ENCODE assay signal across 18 mouse cellular contexts in genomic region chr3:85184151-85184550, GRCm38 (mm10).
"Had no signal": no experiment of that assay in that cellular context is flagged by ENCODE, and none has a peak within 500 bp of the region (broad histone marks: within the 10 kb centered on the region; RNA-seq: fewer than 3 reads in every experiment).

No protein-coding gene starts in this region.

- H3K4me1 ChIP-seq: liver, embryonic 15.5 days had no signal

- H3K9ac ChIP-seq: hindbrain, embryonic 15.5 days; liver, embryonic 15.5 days; neural tube, embryonic 15.5 days had no signal

- H3K36me3 ChIP-seq: hindbrain, embryonic 15.5 days; liver, embryonic 15.5 days; neural tube, embryonic 15.5 days had no signal

- H3K4me3 ChIP-seq: hindbrain, embryonic 15.5 days; liver, embryonic 15.5 days; myocyte; neural tube, embryonic 15.5 days had no signal

- DNase-seq: kidney, adult 9 months; kidney, postnatal 14 days; layer of hippocampus, adult 9-11 months; left cerebral cortex, postnatal 4 days; lung, adult 2 months; lung, postnatal 36 days; midbrain, embryonic 14.5 days; right cerebral cortex, adult 18-20 months; right cerebral cortex, postnatal 4 days; spleen, adult 18-20 months; thymus, adult 2 months; thymus, postnatal 25 days had no signal

- ATAC-seq: intestine, embryonic 16.5 days had no signal

- H3K4me2 ChIP-seq: hindbrain, embryonic 15.5 days; liver, embryonic 11.5 days; liver, embryonic 15.5 days; neural tube, embryonic 15.5 days had no signal

- H3K27me3 ChIP-seq: hindbrain, embryonic 15.5 days; liver, embryonic 15.5 days; neural tube, embryonic 15.5 days had no signal

- H3K27ac ChIP-seq: hindbrain, embryonic 15.5 days; liver, embryonic 15.5 days; neural tube, embryonic 15.5 days had no signal

- H3K9me3 ChIP-seq: liver, embryonic 15.5 days; neural tube, embryonic 15.5 days had no signal
